Mouse (Mus musculus): Measurements from ENCODE around the gene Farsb.
"Not testable (repeated sequence)": the region's sequence is repeated elsewhere in the genome, so short reads cannot be mapped to it uniquely, and the experiment has no call there.

Gene Farsb

GRCm38 (mm10) chr1:78488752-78489492 lies at the start of gene Farsb:
Gene Farsb (minus strand): TSS chr1:78488897.
- peak; percentile 89 to 90 for DNase-seq (ENCODE audit: low read depth in 2 of 2, low spot score in 2 of 2)

DNA sequence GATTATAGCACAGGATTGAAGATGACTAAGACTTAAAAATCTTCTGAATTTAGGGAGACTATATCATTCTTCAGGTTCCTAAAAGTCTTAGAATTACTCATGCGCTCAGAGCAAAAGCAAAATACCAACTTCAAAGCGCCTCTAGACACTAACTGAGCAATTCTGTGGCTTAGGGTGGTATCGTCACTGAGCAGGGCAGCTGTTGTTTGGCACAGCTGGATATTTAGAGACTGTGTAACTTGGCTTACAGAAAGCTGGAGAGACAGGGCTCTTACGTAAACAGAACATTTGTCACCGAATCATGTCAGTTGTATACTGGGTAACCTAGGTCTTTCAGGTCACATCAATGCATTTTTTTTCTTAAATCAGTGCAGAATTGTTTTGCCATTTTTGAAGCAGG lies 49.7 kb upstream of the Farsb start:
- DNase-seq (ENCODE audit: low read depth in 2 of 2, low spot score in 2 of 2), result peak; percentile 51 to 52

DNA sequence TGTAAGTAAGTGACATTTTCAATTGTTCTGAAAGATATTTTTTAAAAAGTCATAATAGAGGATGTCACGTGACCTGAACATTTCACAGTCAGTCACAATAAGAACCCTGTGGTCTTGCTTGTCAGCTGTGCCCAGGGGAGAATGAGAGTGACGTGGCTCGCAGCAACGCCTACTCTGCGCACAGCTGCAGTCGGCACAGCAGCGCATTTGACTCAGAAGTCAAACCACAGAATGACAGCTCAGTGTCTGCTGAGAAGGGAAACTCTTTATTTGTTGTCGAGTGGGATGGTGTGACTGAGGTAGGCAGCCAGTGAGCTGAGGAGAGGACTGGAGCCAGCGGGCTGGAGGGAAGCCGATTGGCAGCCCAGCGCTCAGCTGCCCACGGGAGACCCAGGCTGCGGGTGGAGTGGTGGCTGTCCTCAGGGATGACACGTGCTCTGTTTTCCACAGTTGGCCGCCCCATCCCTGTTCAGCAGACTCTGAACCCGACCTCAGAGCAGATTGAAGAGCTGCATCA lies 48.9 kb upstream of the Farsb start:
- peak; percentile 85 for DNase-seq (ENCODE audit: low read depth in 2 of 2, low spot score in 2 of 2)

DNA sequence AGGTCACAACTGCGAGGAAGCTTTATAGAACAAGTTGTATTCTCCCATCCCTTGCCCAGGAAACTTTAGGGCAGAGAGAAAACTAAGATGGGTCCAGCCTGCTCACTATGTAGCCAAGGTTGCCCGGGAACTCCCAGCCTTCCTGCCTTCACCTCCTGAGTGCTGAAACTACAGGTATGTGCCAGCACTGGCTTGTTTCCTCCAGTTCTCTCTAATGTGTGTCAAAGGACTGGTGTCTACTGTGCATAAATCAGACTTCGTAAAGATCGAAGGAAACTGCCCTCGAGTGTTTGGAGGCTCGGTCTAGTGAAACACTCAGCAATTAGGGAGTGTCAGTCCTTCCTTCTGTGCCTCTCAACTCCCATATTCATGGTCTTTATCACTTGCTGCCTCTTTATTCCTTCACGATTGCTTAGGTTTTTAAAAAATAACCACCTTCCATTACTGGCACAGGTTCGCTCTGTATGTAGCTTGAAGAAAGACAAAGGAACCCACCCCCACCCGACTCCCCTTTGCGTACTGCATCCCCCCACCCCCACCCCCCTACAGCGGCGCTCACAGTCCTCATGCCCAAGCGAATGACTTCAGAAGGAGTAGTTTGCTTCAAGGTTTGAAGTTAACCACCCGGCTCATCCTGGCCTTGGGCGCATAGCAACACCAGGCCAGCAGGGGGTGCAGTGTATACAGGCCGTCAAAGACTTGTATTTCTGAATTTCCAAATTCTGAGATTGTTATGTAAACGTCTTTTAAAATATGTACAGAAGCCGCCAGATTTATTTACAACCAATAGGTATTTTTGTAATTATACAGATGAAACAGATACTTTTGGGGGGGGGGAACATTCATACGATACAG lies 47.8 kb upstream of the Farsb start:
- DNase-seq (ENCODE audit: low read depth in 2 of 2, low spot score in 2 of 2), result peak; percentile 76 to 87

GRCm38 (mm10) chr1:78534428-78535150 lies 45.9 kb upstream of the Farsb start:
- DNase-seq (ENCODE audit: low read depth in 2 of 2, low spot score in 2 of 2), result no peak

- DNase-seq (ENCODE audit: low read depth in 2 of 2, low spot score in 2 of 2), result no peak
Measured at GRCm38 (mm10) chr1:78532184-78532800, 43.6 kb upstream of the Farsb start.

DNA sequence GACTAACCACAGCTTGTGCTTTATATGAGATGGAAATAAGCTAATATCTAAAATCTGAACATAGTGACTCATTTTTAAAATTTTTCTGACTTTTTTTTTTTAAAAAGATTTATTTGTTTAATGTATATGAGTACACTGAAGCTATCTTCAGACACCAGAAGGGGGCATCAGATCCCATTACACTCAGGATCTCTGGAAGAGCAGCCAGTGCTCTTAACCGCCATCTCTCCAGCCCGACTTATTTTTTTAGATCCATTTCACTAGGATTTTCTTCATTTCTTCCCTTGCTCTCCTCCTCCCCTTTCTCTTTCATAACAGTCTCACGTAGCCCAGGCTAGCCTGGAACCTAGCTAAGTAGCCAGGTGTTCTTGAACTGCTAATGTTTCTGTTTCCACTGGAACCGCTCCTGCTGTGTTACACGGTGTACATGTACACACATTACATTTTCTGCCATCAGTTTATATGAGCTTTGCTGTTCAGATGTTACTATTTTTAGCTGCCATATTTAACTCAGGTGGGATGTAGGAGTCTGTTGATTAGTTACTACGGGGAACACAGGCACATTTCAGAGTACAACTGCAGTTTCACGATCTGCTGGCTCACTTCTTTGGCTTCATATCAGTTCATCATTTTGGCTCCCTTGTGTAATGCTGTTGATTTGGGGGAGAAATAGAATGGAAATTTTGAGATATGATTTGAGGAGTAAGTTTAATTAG lies 42.0 kb upstream of the Farsb start:
- no peak for DNase-seq (ENCODE audit: low read depth in 2 of 2, low spot score in 2 of 2)

GRCm38 (mm10) chr1:78529011-78529410 lies 40.3 kb upstream of the Farsb start:
- no peak for DNase-seq (ENCODE audit: low read depth in 2 of 2, low spot score in 2 of 2)

- DNase-seq (ENCODE audit: low read depth in 2 of 2, low spot score in 2 of 2), result no peak
Measured at GRCm38 (mm10) chr1:78528356-78528755, 39.7 kb upstream of the Farsb start.

DNA sequence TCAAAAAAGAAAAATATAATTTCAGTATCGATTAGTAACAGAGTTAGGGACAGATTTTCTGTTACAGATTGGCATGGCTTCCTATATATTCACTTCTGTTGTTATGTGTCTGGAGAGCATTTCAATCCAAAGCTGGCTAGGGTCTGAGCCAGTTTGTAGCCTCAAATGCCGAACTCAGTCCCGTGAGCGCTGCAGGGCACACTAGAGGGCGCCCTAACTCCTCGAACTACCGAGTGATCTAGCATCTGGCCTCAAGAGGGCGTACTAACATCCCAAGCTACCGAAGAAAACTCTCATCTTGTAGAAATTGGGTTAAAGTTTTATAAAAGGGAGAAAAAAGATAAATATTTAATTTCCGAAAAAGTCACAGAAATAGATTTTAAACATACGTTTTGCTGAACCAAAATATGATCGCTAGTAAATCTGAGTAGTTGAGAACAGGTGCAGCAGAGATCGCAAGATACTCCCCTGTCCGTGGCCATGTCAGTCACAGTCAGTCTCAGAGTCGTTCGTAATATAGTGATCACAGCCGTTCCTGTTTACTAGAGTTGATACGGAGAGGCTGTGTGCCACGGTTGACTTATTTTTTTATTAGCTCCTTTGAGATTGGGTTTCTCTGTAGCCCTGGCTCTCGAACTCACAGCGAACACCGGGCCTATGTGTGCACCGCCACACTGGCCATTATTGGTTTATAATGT lies 36.6 kb upstream of the Farsb start:
- peak; percentile 58 to 61 for DNase-seq (ENCODE audit: low read depth in 2 of 2, low spot score in 2 of 2)

DNA sequence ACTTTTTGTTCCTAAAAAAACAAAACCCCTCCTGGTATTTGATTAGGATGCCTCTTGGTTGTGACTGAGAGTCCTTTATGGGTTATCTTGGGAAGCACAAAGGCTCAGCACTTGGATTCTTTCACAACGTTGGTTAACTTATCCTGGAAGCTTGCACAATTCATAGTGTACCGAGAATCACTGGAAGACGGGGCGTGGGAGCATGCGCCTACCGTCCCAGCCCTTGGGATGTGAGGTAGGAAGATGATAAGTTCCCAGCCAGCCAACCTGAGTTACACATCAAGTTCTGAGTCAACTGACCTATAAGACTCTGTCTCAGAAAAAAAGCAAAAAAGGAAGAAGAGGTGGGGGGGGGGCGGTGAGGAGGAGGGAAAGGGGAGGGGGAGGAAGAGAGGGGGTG lies 30.2 kb upstream of the Farsb start:
- DNase-seq (ENCODE audit: low read depth in 2 of 2, low spot score in 2 of 2), result no peak

- no peak for DNase-seq (ENCODE audit: low read depth in 2 of 2, low spot score in 2 of 2)
Measured at GRCm38 (mm10) chr1:78512756-78513155, 24.1 kb upstream of the Farsb start.

DNA sequence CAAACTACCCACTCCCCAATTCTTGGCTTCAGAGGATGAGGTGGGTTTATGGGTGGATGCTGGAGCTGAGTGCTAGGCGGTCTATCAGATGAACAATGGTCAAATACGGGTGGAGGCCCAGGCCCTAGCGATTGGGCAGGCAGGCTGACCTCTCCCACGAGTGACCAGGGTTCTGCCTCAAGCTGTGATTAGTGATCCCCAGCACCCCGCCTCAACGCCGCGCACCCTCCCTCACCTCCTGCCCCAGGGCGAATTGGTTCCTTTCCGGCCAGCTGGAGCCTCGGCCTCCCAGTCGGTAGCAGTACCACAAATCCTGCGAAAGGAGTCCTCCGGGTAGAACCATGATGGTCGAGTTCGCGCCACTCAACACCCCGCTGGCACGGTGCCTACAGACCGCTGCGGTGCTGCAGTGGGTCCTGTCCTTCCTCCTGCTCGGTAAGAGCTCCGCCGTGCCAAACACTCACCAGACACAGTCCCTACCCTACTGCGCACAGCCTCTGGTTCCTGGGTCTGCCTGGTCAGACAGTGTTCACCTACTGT lies 23.0 kb upstream of the Farsb start, which contains the start of gene BC035947:
TSS of gene BC035947 (minus strand) at position 538 of the 540 bp plus-strand sequence.
- DNase-seq (ENCODE audit: low read depth in 2 of 2, low spot score in 2 of 2), result no peak

DNA sequence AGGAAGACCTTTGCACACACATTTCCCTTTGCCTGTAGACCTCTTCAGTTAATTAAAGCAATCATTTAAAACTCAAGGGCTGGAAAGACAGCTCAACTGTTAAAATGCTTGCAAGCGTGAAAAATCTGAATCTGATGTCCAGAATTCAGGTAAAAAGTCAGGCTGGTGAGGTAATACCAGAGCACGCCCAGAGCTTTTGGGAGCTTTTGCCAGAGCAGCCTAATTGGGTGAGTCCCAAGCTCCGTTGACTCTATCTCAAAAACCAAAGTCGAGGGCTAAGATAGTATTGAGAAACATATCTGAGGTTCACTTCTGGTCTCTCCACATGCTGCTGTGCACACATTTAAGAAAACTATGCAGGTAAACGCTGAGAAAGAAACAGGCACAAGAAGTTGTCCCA lies 22.2 kb upstream of the Farsb start, which contains the start of gene Mogat1:
TSS of gene Mogat1 (plus strand) at position 130 of the 400 bp plus-strand sequence.
- no peak for DNase-seq (ENCODE audit: low read depth in 2 of 2, low spot score in 2 of 2)

DNA sequence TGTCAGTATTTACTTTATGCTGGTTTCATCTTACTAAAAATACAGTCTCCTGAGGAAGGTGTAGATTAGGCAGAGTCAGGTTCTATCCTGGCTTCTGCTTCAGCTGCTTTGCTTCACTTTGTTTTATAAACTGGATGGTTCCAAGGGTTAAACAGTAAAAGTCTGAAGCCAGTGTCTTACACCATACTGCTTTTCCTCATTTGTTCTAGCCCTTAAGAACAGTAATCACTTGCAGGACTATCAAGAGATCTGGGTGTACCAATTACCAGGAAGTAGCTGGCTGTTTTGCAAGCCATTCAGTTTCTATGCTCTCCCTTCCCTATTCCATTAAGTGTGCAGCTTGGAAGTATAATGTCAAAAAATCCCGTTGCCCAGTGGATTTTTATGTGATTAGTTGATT lies 18.4 kb upstream of the Farsb start:
- DNase-seq (ENCODE audit: low read depth in 2 of 2, low spot score in 2 of 2), result no peak

DNA sequence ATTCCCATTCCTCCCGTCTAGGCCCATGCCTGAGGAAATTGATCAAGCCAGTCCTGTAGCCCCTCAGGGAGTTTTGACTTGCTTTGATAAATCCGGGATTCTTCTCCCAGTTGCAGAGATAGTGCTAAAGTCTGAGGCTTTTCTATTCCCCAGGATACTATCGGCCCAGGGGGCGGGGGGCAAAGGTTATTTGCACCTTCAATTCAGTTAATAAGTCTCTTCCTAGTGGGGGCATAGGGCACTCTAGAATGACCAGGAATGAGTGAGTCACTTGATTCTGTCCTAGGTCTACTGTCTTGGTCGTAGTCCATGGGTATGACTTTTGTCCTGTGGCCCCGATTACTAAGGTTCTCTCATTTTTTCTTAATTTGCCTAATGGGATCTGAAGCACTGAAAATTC lies 13.8 kb upstream of the Farsb start:
- DNase-seq (ENCODE audit: low read depth in 2 of 2, low spot score in 2 of 2), result no peak

GRCm38 (mm10) chr1:78501856-78502255 lies 13.2 kb upstream of the Farsb start:
- DNase-seq (ENCODE audit: low read depth in 2 of 2, low spot score in 2 of 2), result not testable (repeated sequence)

- no peak for DNase-seq (ENCODE audit: low read depth in 2 of 2, low spot score in 2 of 2)
Measured at GRCm38 (mm10) chr1:78501036-78501435, 12.3 kb upstream of the Farsb start.

GRCm38 (mm10) chr1:78490143-78490542 lies 1.4 kb upstream of the Farsb start:
- no peak for DNase-seq (ENCODE audit: low read depth in 2 of 2, low spot score in 2 of 2)
